Mouse (Mus musculus) stomach, postnatal 0 days (tissue): ENCODE measurements around the gene Ush1c.

Source experiments
- CTCF ChIP-seq: IDR thresholded peaks from 2 replicates; pipeline ENCODE4 v1.5.1; 2016; ENCODE audit warnings: antibody characterized with exemption, low read depth, mild to moderate bottlenecking, moderate library complexity
- EP300 ChIP-seq: optimal IDR thresholded peaks from 2 replicates; pipeline ENCODE3; 2016; ENCODE audit warnings: antibody characterized with exemption

GRCm38 (mm10) chr7:46247606-46248005 is 9.3 kb upstream of the Ush1c start:
- no peak for TF ChIP-seq CTCF
- no peak for TF ChIP-seq EP300
